Mouse (Mus musculus) lung, embryonic 16.5 days (tissue): ENCODE results near the gene Olfr1377. TPM values are rescaled to one million over a fixed set of nuclear protein-coding genes. Genes with fewer than 3 reads are reported as not detected.

ENCODE experiments used
- ATAC-seq: fragments of 200-750 bp; cut with Nextera tagmentation; 2 replicates; pipeline ENCODE4 v1.8.0; 2017; ENCODE audit warnings: low read depth, mild to moderate bottlenecking, moderate library complexity
- H3K27ac ChIP-seq: fragments of 300-500 bp; sonication (generic); 2 replicates; pipeline ENCODE4 v1.5.1; 2014; ENCODE audit warnings: mild to moderate bottlenecking, control low read depth, low read length
- H3K27me3 ChIP-seq: fragments of 300-500 bp; sonication (generic); 2 replicates; pipeline ENCODE4 v1.6.1; 2014; ENCODE audit warnings: low read depth, low read length, mixed read lengths; ENCODE audit not compliant: control insufficient read depth, insufficient read depth
- H3K36me3 ChIP-seq: fragments of 300-500 bp; sonication (generic); 2 replicates; pipeline ENCODE4 v1.6.1; 2014; ENCODE audit warnings: low read length; ENCODE audit not compliant: control insufficient read depth, insufficient read depth
- H3K4me1 ChIP-seq: fragments of 300-500 bp; sonication (generic); replicated peaks from 2 replicates; pipeline ENCODE4 v1.6.1; 2014; ENCODE audit warnings: low read length, mixed read lengths; ENCODE audit not compliant: control insufficient read depth, insufficient read depth
- H3K4me2 ChIP-seq: fragments of 300-500 bp; sonication (generic); 2 replicates; pipeline ENCODE4 v1.6.1; 2014; ENCODE audit warnings: low read depth, low read length, control low read depth
- H3K4me3 ChIP-seq: fragments of 300-500 bp; sonication (generic); 2 replicates; pipeline ENCODE4 v1.5.1; 2014; ENCODE audit warnings: mild to moderate bottlenecking, low read length, control low read depth
- H3K9ac ChIP-seq: fragments of 300-500 bp; sonication (generic); 2 replicates; pipeline ENCODE4 v1.6.1; 2014; ENCODE audit warnings: low read length, control low read depth
- H3K9me3 ChIP-seq: fragments of 300-500 bp; sonication (generic); 2 replicates; pipeline ENCODE4 v1.6.1; 2016; ENCODE audit warnings: low read length; ENCODE audit not compliant: control insufficient read depth
- WGBS: fragments of 180-500 bp; shearing (Covaris S2); extraction: QIAGEN DNeasy Blood & Tissue Kit; methylation state at CpG from one replicate; pipeline ENCODE4 v1.1.7; 2014; 5-methylcytosine and 5-hydroxymethylcytosine counted together
- polyA plus RNA-seq: library from polyadenylated mRNA; unstranded; fragments of >200 nt; fragmentation: Nextera tagmentation; extraction: Ambion mirVana; gene quantifications from 2 replicates; pipeline ENCODE4 v1.2.1, GENCODE M21; 2015

Olfr1377 gene
- polyA plus RNA-seq, result not detected in 2 replicates

DNA sequence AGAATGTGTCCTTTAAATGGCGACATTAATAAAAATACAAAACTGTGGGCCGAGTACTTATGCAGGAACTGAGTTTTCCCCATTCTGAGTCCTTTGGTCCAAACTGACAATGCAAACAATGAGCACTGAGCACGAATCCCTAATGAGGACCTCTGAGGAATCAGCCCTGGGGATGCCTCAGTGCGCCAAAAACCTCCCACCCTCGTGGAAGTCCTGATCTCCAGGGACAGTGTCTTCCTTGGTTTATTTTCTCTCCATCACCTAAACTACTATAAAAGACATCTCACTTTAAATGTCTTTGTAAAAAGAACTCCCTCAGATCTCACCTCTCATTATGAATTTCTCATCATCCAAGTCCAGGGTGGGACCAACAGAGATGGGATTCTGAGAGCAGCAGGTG, at the start of gene Olfr1377:
Olfr1377 (plus strand) TSS at position 301 of the 400 bp plus-strand sequence.
- Histone ChIP-seq H3K9me3 (0 out of 2 replicates have a peak, but pooled peaks cover 2% of the 10 kb centered on the region), H3K4me3 (no peak within 1 kb of the TSS), H3K36me3 (no peaks in the 10 kb centered on the region), H3K27ac (no peak within 1 kb of the TSS), H3K9ac (no peak within 1 kb of the TSS), H3K4me1 (no peaks in the 10 kb centered on the region), H3K4me2 (no peak within 1 kb of the TSS), H3K27me3 (no peaks in the 10 kb centered on the region)
- 58% methylated on average over 5 of the region's 5 CpGs for WGBS
- no peak for ATAC-seq

DNA sequence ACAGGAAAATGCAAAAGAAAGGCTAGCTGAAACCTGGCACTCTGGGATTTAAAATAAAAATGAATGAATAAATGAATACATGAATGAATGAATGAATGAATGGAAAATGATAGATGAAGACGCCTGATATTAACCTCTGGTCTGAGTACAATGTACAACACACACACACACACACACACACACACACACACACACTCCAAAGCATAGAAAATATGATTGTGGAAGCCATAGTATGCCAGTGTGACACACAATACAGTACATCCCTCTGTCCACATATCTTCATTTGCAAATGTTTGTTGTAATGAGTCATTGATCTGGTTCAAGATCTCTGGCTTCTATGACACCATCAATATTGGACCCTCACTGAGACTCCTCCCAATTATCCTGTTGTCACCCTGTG, 49.7 kb upstream of the Olfr1377 start:
- no peak overlapping the region for H3K9ac ChIP-seq
- no peak for ATAC-seq

DNA sequence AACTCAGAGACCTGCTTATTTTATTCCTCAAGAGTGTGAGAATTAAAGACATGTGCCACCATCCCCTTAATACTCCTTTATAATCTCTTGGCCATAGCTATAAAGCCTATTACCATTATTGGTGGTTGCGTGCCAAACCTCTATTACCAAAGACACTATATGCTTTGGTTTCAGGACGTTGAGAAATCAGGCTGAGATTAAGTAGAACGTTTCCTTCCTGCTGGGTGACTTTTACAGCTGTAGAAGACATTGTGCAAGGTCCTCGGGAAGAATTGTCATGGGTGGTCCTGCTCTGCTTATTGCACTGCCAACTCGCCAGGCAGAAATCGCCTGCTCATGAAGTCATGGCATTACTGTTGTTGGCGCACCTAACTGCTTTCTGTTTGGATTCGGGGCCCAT, 43.3 kb upstream of the Olfr1377 start:
- WGBS, result 75% methylated on average over 8 of the region's 8 CpGs
- no peaks in the 10 kb centered on the region for H3K36me3 ChIP-seq
- no peaks in the 10 kb centered on the region for H3K27me3 ChIP-seq
- no peaks in the 10 kb centered on the region for H3K4me1 ChIP-seq
- ATAC-seq, result no peak
- no peak overlapping the region for H3K9ac ChIP-seq
- H3K4me2 ChIP-seq, result no peak overlapping the region
- no peaks in the 10 kb centered on the region for H3K9me3 ChIP-seq
- no peak overlapping the region for H3K27ac ChIP-seq
- no peak overlapping the region for H3K4me3 ChIP-seq

More for the DNA sequence above, 49.7 kb upstream of the Olfr1377 start:
- Histone ChIP-seq H3K27me3 (no peaks in the 10 kb centered on the region), H3K27ac (no peak overlapping the region), H3K36me3 (no peaks in the 10 kb centered on the region), H3K4me1 (no peaks in the 10 kb centered on the region; the same call in 1 of the 2 replicates), H3K4me3 (no peak overlapping the region; the same call in 1 of the 2 replicates), H3K4me2 (peak overlapping the region; percentile 97), H3K9me3 (no peaks in the 10 kb centered on the region)
- 84% methylated on average over 1 of the region's 1 CpGs for WGBS

- Histone ChIP-seq H3K27ac (no peak overlapping the region), H3K9ac (no peak overlapping the region), H3K27me3 (no peaks in the 10 kb centered on the region; the same call in 1 of the 2 replicates), H3K4me2 (no peak overlapping the region), H3K4me3 (no peak overlapping the region), H3K4me1 (no peaks in the 10 kb centered on the region), H3K36me3 (no peaks in the 10 kb centered on the region), H3K9me3 (no peaks in the 10 kb centered on the region)
- 34% methylated on average over 14 of the region's 14 CpGs for WGBS
- ATAC-seq, result 0 out of 2 replicates have a peak, but pooled peaks have one; percentile 26
These were observed 42.0 kb upstream of the Olfr1377 start for GRCm38 (mm10) chr11:50939621-50940366.

DNA sequence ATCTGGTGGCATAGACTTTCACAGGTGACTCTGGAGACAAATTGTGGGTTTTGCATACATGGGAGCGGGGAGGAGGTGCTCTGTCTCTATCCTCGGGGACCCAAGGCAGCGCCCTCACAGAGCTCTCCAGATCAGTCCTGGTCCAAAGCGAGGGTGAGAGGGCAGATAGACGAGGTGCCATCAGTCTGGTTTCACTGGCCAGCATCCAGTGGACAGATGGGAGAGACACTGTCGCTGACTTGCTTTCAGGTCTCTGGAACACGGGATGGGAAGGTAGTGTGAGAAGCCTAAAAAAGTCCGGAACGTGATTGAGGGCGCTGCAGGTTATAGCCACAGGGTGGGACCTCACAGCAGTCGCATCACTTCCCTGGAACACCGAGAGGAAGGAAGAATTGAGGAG, 39.4 kb upstream of the Olfr1377 start:
- no peaks in the 10 kb centered on the region for H3K9me3 ChIP-seq
- H3K4me3 ChIP-seq, result no peak overlapping the region
- no peak overlapping the region for H3K27ac ChIP-seq
- H3K9ac ChIP-seq, result no peak overlapping the region
- no peaks in the 10 kb centered on the region for H3K4me1 ChIP-seq
- no peak for ATAC-seq
- no peaks in the 10 kb centered on the region for H3K36me3 ChIP-seq
- H3K27me3 ChIP-seq, result no peaks in the 10 kb centered on the region; the same call in 1 of the 2 replicates
- WGBS, result 60% methylated on average over 12 of the region's 12 CpGs
- no peak overlapping the region for H3K4me2 ChIP-seq

DNA sequence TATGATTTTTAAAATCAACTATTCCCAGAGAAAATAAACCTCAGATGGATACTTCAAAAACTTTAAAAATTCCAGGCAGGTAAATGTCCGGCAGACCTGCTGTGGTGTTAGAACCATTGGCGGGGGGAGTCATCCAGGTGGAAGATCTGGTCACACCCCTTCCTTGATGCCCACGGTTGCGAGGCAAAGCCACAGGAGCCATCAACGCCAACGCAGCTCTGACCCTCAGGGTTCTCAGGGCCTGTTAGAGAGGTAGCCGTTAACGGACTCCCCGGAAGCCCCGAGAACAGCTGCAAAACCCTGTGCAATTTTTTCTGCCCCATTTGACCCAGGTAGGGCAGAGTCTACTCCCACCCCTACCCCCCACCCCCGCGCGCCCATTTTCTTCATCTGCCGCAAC, 38.3 kb upstream of the Olfr1377 start, which contains the start of gene 4933414I15Rik:
4933414I15Rik (minus strand) TSS at position 260 of the 400 bp plus-strand sequence.
- Histone ChIP-seq H3K4me1 (no peaks in the 10 kb centered on the region), H3K27ac (no peak within 1 kb of the TSS), H3K4me2 (no peak within 1 kb of the TSS), H3K27me3 (no peaks in the 10 kb centered on the region; the same call in 1 of the 2 replicates), H3K4me3 (no peak within 1 kb of the TSS), H3K36me3 (no peaks in the 10 kb centered on the region), H3K9ac (no peak within 1 kb of the TSS), H3K9me3 (no peaks in the 10 kb centered on the region)
- 77% methylated on average over 14 of the region's 14 CpGs for WGBS
- ATAC-seq, result no peak

DNA sequence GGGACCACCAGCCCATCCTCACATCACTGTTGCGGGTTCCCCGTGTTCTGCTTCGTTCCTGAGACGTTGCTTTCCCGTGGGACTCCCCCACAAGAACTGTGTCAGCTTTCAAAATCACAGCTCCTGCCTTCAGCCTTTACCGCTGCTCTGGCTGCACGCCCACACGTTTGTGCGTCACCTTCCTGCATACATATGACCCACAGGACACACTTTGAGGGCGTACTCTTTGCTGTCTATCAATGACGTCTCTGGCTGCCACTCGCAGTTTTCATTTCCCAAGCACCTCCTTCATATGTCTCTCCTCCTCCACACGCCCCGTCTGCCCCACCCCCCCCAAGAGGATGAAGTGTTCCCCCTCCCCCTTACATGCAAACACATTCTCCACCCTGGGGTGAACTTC, 29.5 kb upstream of the Olfr1377 start:
- H3K9me3 ChIP-seq, result no peaks in the 10 kb centered on the region
- H3K9ac ChIP-seq, result no peak overlapping the region
- 44% methylated on average over 14 of the region's 14 CpGs for WGBS
- ATAC-seq, result peak; percentile 71
- H3K27ac ChIP-seq, result no peak overlapping the region
- no peaks in the 10 kb centered on the region for H3K27me3 ChIP-seq
- H3K4me2 ChIP-seq, result no peak overlapping the region
- no peaks in the 10 kb centered on the region for H3K36me3 ChIP-seq
- H3K4me1 ChIP-seq, result no peaks in the 10 kb centered on the region
- no peak overlapping the region for H3K4me3 ChIP-seq

DNA sequence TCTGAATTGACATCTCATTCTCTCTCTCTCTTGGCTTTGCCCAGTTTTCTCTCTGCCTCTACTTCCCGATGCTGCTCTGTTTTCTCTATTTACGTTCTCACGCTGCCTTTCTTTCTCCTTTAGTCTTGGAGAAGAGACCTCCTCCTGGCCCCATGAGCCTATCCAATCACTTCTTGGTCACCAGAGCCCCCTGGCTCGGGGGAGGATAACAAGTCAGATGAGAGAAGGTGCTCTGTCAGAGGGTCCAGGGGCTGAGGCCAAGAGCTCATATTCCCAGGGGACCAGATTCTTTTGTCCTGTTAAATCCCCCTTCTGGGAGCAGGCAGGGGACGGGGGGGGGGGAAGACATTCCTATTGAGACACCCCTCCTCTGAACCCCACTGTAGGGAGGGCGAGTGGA, 28.1 kb upstream of the Olfr1377 start, which contains the start of gene Prop1:
Prop1 (minus strand) TSS at position 101 of the 400 bp plus-strand sequence.
- no peak for ATAC-seq
- Histone ChIP-seq H3K27me3 (no peaks in the 10 kb centered on the region), H3K4me1 (no peaks in the 10 kb centered on the region), H3K27ac (no peak within 1 kb of the TSS), H3K4me2 (no peak within 1 kb of the TSS), H3K9me3 (no peaks in the 10 kb centered on the region), H3K9ac (no peak within 1 kb of the TSS), H3K36me3 (no peaks in the 10 kb centered on the region), H3K4me3 (no peak within 1 kb of the TSS)
- WGBS, result 65% methylated on average over 6 of the region's 6 CpGs

DNA sequence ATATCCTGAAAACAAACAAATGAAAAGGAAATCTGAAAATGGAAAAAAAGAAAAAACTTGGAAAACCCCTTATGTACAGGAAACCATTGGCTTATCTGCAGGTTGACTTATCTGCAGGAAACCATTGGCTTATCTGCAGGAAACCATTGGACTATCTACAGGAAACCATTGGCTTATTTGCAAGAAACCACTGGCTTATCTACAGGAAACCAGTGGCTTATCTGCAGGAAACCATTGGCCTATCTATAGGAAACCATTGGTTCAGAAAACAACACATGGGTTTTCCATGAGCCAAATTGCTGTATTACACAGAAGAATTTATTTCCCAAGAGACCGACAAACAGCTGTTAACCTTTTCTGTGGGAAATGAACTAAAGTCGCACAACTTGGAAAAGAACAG, 16.9 kb upstream of the Olfr1377 start:
- no peak overlapping the region for H3K9ac ChIP-seq
- no peak overlapping the region for H3K4me3 ChIP-seq
- no peak overlapping the region for H3K27ac ChIP-seq
- no peaks in the 10 kb centered on the region for H3K4me1 ChIP-seq
- H3K4me2 ChIP-seq, result no peak overlapping the region
- WGBS, result 66% methylated on average over 2 of the region's 2 CpGs
- no peaks in the 10 kb centered on the region for H3K27me3 ChIP-seq
- ATAC-seq, result no peak
- no peaks in the 10 kb centered on the region for H3K9me3 ChIP-seq
- no peaks in the 10 kb centered on the region for H3K36me3 ChIP-seq
